Mouse (Mus musculus) spleen, adult 2 months (tissue): ENCODE measurements around the gene Gm20388. TPM values are rescaled to one million over a fixed set of nuclear protein-coding genes. Genes with fewer than 3 reads are reported as not detected.

Source experiments
- DNase-seq, 2 experiments: peaks; one replicate each; pipeline versions ENCODE4 v3.0.0 to v3.0.0-alpha.2; 2012 to 2021; ENCODE audit warnings: low spot score in 2 of 2, low read depth in 1 of 2
- H3K27ac ChIP-seq: fragments of 200-500 bp; 2 replicates; pipeline ENCODE4 v1.5.1; 2012; ENCODE audit warnings: low read length, inconsistent platforms; ENCODE audit not compliant: insufficient read depth
- H3K27me3 ChIP-seq: fragments of 200-500 bp; 2 replicates; pipeline ENCODE4 v1.6.1; 2012; ENCODE audit warnings: mild to moderate bottlenecking, moderate library complexity, low read length, inconsistent platforms; ENCODE audit not compliant: control insufficient read depth, insufficient read depth
- H3K36me3 ChIP-seq: fragments of 200-500 bp; 2 replicates; pipeline ENCODE4 v1.6.1; 2012; ENCODE audit warnings: mild to moderate bottlenecking, low read length, inconsistent platforms; ENCODE audit not compliant: control insufficient read depth, insufficient read depth
- H3K4me1 ChIP-seq: fragments of 200-500 bp; 2 replicates; pipeline ENCODE4 v1.6.1; 2011; ENCODE audit warnings: inconsistent platforms; ENCODE audit not compliant: control insufficient read depth, insufficient read depth, insufficient read length
- H3K4me3 ChIP-seq: fragments of 200-500 bp; 2 replicates; pipeline ENCODE4 v1.5.1; 2011; ENCODE audit warnings: mild to moderate bottlenecking, inconsistent platforms; ENCODE audit not compliant: insufficient read depth, insufficient read length; ENCODE audit errors: extremely low read depth
- CTCF ChIP-seq: fragments of 200-500 bp; IDR thresholded peaks from 2 replicates; pipeline ENCODE4 v1.5.1; 2011; ENCODE audit warnings: mild to moderate bottlenecking, inconsistent platforms; ENCODE audit not compliant: insufficient read depth, insufficient read length, insufficient replicate concordance; ENCODE audit errors: extremely low read depth
- POLR2A ChIP-seq: fragments of 200-500 bp; IDR thresholded peaks from 2 replicates; pipeline ENCODE4 v1.6.1; 2011; ENCODE audit warnings: low read depth, low read length, inconsistent platforms
- WGBS: fragments of 180-500 bp; shearing (Covaris S2); methylation state at CpG from one replicate; pipeline ENCODE4 v1.1.7; 2018; 5-methylcytosine and 5-hydroxymethylcytosine counted together
- polyA plus RNA-seq: library from polyadenylated mRNA; depleted of rRNA; stranded (reverse); fragments of >200 nt; gene quantifications from 2 replicates; pipeline ENCODE4 v1.2.3, GENCODE M21; 2012

Gm20388 gene
- polyA plus RNA-seq, 1 experiment = 26.1 TPM

DNA sequence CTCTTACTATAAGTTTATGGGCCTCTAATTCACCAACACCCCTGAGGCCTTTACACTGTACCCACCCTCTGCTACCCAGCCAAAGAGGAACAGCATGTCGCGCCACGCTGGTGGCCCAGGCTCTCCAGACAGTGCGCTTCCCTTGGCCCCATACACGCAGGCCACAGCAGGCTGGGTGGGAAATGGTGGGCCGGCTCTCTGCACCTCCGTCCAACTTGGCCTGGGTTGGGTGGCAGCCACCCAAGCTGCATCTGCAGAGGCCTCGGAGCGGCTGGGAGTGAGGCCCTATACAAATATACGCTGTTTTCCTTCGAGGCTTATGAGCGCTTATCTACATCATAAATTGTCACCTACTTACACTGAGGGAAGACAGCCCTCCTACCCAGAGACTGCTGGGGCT lies 1456.0 kb downstream of the Gm20388 start:
- 41% methylated on average over 12 of the region's 12 CpGs for WGBS
- DNase-seq = no peak

DNA sequence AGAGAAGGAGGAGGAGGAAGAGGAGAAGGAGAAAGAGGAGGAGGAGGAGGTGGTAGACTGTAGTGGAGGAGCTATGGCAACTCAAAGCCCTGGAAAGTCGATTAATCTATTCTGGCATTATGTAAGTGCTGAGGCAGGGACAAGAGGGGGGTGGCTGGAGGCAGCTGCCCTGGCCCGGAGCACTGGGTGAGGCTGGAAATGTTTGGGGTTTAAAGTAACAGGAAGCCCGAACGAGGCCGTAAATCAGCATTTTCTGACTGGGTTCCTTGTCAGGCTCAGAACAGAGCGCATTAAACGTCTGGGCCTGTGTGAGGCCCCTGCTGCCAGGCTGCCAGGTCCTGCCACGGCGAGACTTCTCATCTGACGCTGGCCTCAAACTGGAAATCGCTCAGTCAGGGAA lies 1458.2 kb downstream of the Gm20388 start:
- Histone ChIP-seq H3K4me1 (no peaks in the 10 kb centered on the region), H3K27me3 (no peaks in the 10 kb centered on the region), H3K4me3 (no peak overlapping the region), H3K36me3 (no peaks in the 10 kb centered on the region), H3K27ac (no peak overlapping the region)
- no peak for TF ChIP-seq POLR2A
- TF ChIP-seq CTCF = no peak
- WGBS = 5% methylated on average over 11 of the region's 11 CpGs
- DNase-seq = no peak

More for the DNA sequence above, 1456.0 kb downstream of the Gm20388 start:
- Histone ChIP-seq H3K4me1 (no peaks in the 10 kb centered on the region), H3K27me3 (no peaks in the 10 kb centered on the region), H3K36me3 (no peaks in the 10 kb centered on the region), H3K4me3 (no peak overlapping the region), H3K27ac (no peak overlapping the region)
- TF ChIP-seq POLR2A = no peak
- no peak for TF ChIP-seq CTCF

GRCm38 (mm10) chr8:121369378-121369777 lies 1458.7 kb downstream of the Gm20388 start:
- DNase-seq = no peak
- no peak overlapping the region for H3K4me3 ChIP-seq
- 64% methylated on average over 11 of the region's 11 CpGs for WGBS
- TF ChIP-seq CTCF (no peak), POLR2A (no peak)
- no peaks in the 10 kb centered on the region for H3K4me1 ChIP-seq
- H3K27ac ChIP-seq = no peak overlapping the region
- H3K36me3 ChIP-seq = no peaks in the 10 kb centered on the region
- no peaks in the 10 kb centered on the region for H3K27me3 ChIP-seq

DNA sequence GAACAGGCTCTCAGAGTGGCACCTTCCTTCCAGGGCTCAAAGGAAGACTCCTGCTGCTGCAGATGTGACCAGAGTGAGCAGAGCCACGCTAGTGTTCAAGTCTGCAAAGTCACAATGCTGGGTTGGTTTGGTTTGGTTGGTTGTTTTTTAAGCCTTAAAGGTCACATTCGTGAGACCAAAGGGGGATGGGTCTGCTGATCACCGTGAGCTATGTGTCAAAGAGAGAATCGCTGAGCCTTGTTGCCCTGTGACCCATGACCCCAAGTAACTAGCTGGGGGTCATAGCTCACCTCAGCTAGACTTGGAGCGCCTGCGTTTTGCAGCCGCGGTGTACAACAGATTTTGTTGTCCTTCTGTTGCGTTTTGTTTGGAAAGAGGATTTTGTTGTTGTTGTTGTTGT lies 1460.6 kb downstream of the Gm20388 start:
- H3K36me3 ChIP-seq = no peaks in the 10 kb centered on the region
- DNase-seq = no peak
- H3K27ac ChIP-seq = no peak overlapping the region
- 67% methylated on average over 9 of the region's 9 CpGs for WGBS
- H3K4me3 ChIP-seq = no peak overlapping the region
- no peaks in the 10 kb centered on the region for H3K27me3 ChIP-seq
- TF ChIP-seq POLR2A (no peak), CTCF (no peak)
- H3K4me1 ChIP-seq = no peaks in the 10 kb centered on the region

GRCm38 (mm10) chr8:121371911-121372638 lies 1461.4 kb downstream of the Gm20388 start:
- Histone ChIP-seq H3K27me3 (no peaks in the 10 kb centered on the region), H3K36me3 (no peaks in the 10 kb centered on the region), H3K27ac (no peak overlapping the region), H3K4me3 (no peak overlapping the region), H3K4me1 (no peaks in the 10 kb centered on the region)
- DNase-seq = no peak
- WGBS = 62% methylated on average over 25 of the region's 25 CpGs
- TF ChIP-seq CTCF (no peak), POLR2A (no peak)

DNA sequence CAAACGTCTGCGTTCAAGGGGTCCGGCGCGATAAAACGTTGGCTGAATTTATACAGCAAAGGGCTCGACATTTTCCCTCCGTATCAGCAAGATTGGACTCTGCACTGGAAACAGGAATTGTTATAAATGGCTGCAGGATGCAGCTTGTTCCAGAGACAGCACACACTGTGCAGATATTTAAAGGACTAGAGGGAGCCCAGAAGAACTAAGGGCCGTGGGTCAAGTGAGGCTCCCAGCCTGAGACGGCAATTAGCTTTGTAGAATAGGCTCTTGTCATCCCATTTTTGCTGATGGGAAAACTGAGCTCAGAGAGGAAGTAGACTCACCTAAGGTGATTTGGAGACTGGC lies 1462.0 kb downstream of the Gm20388 start:
- H3K4me3 ChIP-seq = no peak overlapping the region
- no peaks in the 10 kb centered on the region for H3K4me1 ChIP-seq
- no peak for TF ChIP-seq CTCF
- TF ChIP-seq POLR2A = no peak
- whole genome bisulfite sequencing = 85% methylated on average over 10 of the region's 10 CpGs
- H3K27ac ChIP-seq = no peak overlapping the region
- no peaks in the 10 kb centered on the region for H3K36me3 ChIP-seq
- DNase-seq = no peak
- no peaks in the 10 kb centered on the region for H3K27me3 ChIP-seq

- TF ChIP-seq POLR2A (no peak), CTCF (peak; percentile 39; the same call in 1 of the 2 replicates)
- WGBS = 61% methylated on average over 9 of the region's 9 CpGs
- H3K27ac ChIP-seq = no peak overlapping the region
- H3K27me3 ChIP-seq = no peaks in the 10 kb centered on the region
- H3K4me1 ChIP-seq = no peaks in the 10 kb centered on the region
- DNase-seq = no peak
- H3K4me3 ChIP-seq = no peak overlapping the region
- H3K36me3 ChIP-seq = no peaks in the 10 kb centered on the region
Measured at GRCm38 (mm10) chr8:121374284-121374683, 1463.6 kb downstream of the Gm20388 start.
